Mouse (Mus musculus) adrenal gland, adult 8-10 months (tissue): ENCODE results near the gene Zfp787. TPM values are rescaled to one million over a fixed set of nuclear protein-coding genes. Genes with fewer than 3 reads are reported as not detected.
"Not testable (repeated sequence)": the region's sequence is repeated elsewhere in the genome, so short reads cannot be mapped to it uniquely, and the experiment has no call there.

Source experiments
- DNase-seq: peaks from one replicate; pipeline ENCODE4 v3.0.0; 2022
- total RNA-seq, 4 experiments: library from RNA; stranded (reverse); gene quantifications; 2 replicates each; pipeline ENCODE4 v1.2.4; 2022

The Zfp787 gene
- total RNA-seq, 4 experiments from 2014 or later = 42.8 to 60.3 (median 58.4) TPM

DNA sequence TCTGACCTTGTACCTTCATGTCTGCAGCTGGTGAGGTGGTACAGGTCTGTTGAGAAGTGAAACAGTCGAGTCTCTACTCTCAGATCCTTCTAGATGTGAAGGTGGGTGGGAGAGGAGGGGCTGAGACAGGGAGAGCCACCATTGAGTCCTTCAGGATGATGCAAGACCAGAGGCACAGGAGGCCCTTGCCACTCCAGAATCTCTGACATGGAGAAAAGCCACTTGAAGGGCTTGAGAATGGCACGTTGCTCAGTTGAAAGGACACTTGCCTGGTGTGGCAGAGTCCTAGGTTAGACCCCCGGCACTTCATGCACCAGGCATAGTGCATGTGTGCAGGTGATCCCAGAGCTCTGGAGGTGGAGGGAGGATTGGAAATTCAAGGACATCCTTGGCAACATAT, 5.7 kb upstream of the Zfp787 start:
- DNase-seq = no peak

DNA sequence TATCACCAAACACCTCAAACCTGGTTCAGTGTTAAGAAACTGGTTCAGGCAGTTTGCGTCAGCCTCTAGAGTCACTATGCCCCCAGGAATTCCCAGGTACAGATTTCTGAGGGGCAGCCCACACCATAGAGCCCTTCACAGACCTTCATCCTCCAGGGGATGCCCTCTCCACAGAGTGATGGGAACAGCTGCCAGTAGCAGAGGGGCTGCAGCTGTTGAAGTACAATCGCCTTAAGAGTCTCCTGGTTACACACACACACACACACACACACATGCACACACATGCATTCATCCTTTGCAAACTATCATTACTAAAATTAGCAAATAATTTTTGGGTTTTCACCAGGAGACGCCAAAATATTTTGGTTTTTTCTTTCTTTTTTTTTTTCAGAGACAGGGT, 3.8 kb upstream of the Zfp787 start:
- no peak for DNase-seq

DNA sequence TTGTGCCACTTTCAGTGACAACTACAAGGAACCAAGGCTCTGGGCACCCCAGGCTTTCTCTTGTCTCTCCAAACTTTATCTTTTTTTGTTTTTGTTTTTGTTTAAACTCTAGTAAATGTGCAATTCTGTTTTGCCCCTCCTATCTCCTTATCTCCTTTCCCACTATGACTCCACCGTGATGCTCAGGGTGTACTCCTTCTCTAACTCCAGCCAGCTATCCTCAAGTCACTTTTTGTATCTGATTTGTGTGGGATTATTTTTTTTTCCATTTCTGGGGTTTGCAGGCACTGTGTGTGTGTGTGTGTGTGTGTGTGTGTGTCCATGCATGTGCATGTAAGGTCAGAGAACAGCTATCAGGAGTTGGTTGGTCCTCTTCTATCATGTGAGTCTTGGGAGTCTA, 1.7 kb upstream of the Zfp787 start:
- DNase-seq = no peak

DNA sequence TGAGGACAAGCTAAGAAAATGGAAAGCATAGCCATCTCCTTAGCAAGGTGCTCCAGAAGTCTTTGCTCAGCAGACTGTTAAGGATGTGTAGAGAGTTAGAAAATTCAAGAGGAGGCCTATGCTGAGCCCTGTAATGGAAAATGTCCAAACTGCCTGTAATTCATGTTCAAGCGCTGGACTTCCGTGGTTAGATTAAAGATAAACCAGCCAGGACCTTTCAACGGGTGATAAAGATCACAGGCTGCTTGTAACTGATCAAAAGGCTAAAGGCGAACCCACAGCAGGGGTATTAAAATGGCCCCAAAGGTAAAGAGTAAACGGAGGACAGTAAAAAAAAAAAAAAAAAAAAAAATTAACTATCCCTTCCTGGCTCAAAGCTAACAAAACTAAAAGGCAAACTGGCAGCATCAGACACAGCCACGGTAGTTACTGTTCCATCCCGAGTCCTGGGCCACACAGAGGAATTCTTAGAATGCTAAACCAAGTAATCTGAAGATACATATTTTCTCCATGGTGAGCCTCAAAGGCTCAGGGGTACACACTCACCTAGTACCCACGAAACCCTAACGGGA, 1.2 kb upstream of the Zfp787 start:
- no peak for DNase-seq

DNA sequence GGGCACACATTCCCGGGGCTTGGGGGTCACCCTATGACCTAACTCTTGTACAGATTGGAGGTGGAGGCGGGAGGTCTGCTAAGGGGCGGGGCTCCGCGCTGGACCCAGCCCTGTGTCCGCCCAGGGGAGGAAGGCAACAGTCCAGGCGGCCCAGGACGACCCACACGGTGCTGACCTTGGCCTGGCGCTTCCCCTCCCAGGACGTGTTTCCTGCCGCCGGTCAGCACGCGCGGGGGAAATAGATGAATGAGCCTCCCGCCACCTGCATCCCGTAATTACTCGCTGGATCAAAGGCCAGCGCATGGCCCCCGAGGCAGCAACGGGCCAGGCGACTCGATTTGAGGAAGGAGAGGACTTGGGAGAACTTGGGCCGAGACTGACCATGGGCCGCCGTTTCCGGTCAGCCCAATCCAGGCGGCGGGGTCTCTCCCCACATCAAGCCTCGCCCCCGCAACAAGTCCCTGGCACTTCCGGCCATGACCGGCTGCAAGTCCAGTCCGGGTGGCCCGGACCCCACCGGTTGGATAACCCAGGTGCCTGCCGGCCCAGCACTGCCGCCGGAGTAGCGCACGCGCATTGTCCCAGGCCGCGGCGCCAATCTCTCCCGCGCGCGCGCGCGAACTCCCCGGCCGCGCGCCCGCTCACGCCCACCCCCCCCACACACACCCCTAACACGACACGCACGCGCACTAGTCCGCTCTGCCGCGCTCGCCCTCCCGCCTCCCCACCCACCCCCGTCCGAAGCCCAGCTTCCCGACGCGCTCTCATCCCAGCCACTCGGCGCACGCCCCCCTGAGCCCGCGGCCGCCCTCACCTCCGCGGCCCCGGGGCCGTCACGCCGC, 545 bp downstream of the Zfp787 start:
- peak; percentile 88 for DNase-seq

DNA sequence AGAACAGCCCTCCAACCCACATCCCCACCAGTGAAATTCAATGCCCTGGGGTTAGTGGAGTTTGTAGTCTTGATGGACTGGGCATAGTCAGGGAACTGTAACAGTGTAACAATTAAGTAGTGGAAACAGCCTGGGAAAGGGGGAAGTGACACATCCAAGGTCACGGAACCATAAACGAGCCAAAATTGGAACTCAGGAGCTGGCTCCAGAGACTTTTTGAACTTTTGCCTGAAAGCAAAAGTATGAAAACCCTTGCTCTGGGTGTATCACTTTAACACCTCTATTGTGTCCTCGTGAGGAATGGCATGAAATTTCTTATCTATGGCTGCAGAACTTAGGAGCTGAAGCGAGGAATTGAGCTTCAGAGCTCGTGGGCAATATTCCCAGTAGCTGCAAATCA, 1.6 kb downstream of the Zfp787 start:
- no peak for DNase-seq

DNA sequence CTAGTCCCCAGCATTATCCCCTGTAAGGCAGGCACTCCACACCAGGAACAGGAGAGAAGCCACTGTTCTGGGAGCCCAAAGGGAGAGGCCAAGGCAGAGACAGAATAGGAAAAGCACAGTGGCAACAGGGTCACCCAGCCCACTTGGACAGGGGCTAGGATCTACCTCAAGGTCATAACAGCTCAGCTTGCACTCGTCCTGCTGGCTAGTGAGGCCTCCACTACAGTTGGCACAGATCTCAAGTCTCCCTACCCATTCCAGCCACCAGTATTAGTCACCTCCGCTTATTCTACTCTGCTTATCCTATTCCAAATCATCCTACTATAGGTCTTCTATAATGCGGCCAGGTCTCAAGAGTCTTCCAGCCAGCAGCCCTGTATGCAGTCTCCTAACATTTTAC, 2.7 kb downstream of the Zfp787 start:
- peak; percentile 62 for DNase-seq

DNA sequence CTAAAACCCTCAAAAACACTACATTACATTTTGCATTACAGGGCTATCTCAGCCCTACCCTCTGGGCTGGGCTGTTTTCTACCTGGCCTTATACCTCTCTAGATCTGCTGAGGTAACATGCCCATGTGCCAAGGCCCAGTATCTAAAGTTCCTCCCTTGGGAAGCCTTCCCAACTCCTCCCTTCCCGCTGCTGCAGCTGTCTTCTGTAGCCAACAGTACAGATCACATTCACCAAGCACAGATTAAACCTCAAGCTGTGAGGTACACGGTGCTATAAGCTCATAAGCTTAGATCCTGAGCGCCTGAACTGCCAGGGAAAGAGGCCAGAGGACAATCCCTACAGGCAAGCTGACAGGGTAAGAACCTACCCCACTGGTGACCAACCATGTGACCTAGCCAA, 3.8 kb downstream of the Zfp787 start:
- no peak for DNase-seq

DNA sequence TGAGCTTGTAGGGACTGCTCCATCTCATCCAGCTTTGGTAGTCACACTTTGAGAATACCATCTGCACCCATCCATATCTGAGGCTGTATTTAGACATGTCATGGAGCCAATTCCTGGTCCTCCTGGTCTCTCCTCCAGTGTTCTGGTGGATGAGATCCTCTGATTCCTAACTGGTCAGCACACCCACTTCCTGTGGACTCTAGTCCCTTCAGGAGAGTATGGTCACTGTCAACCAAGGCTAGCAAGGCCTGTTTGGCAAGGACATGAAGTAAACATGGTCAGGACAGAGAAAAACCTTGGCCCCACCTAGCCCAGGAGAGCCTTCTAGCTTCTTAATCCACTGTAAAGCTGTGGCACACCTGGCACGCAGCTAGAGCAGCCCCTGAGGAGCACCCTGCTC, 4.5 kb downstream of the Zfp787 start:
- DNase-seq = no peak

DNA sequence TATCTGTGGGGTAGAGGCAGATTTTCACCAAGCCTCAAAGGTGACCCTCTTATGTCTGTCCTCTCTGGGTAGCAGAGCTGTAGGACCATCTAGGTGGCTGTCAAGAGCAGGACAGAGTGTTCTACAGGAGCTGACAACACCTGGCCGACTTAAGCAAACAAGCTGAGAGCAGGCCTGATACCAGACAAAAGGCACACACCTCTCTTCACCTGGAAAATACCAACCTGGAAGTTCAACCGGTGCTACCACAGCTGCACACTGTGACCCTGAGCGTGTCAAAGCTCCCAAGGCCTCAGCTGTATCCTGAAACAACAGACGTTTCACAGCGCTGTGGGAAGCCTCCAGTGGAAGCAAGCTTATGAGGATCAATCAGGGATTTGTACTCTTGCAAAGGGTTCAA, 8.1 kb downstream of the Zfp787 start:
- DNase-seq = no peak

DNA sequence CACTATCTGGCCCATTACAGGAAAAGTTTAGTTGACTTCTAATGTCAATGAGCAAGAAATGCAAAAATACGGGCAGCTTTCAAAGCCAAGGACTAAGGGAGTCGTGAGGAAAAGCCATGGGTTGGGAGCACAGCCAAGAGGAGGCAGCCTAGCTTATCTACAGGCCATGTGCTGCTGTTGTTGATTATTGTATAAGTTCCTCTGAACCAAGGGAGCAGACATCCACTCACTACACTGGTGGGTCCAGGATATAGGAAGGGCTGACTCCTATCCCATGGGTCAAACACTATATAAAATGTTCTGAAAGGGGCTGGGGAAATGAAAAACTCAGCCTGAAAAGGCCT, 8.8 kb downstream of the Zfp787 start:
- DNase-seq = peak; percentile 59

DNA sequence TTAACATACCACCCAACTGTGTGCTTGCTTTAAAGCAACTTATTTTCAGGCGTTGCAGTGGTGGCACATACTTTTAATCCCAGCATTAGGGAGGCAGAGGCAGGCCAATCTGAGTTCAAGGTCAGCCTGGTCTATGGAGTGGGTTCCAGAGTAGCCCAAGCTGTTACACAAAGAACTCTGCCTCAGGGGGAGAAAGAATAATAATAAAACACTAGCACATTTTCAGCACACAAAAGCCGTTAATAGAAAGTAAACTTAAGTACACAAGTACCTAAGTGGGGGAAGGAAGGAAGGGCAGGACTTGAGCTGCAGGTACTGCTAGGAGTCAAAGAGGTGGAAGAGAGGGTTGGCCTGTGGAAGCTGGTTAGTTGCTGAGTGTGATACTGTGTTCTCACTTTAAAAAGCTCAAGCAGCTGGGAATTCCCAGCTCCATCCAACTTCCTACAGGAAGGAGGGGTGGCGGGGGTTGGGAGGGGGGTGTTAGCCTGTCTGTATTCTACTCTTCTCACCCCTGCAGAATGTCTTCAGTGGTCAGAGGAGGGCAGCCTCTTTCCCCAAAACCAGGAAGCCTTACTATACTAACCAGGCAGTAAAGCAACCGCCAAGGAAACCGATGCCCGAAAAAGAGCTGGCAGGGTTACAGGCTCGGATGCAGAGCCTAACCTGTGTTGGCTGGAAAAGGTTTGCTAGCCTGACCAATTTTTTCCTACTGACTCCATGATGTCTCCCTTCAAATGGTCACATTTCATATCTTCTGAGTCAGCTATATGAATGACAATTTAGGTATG, 9.4 kb downstream of the Zfp787 start:
- DNase-seq = no peak

DNA sequence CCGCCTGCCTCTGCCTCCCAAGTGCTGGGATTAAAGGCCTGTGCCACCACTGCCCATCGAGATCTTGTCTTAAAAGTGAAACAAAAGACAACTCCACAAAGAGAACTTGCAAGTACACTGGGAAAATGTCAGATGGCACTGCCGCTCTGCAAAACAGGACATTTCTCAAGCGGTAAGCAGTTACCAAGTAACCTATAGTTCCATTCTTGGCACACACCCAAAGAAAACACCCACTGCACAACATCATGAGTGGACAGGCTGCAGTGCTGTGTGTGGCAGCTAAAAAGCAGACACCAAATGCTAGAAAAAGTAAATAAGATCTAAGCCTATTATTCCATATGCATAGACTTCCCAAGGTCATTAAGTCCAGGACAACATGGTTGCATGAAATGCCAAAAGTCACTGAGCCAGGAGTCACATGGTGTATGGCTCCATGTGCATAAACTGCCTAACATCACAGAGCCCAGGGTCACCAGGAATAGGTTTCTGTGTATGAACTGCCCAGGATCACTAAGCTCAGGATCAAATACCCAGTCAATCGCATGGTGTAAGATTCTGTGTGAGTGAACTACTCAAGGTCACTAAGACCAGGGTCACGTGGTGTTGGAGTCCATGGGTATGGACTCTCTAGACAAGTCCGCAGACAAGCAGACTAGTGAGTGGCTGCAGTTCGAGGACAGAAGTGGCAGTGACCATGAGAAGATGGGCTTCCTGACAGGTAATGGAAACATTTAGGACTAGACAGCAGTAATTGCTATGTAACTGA, 10.2 kb downstream of the Zfp787 start:
- DNase-seq = no peak

DNA sequence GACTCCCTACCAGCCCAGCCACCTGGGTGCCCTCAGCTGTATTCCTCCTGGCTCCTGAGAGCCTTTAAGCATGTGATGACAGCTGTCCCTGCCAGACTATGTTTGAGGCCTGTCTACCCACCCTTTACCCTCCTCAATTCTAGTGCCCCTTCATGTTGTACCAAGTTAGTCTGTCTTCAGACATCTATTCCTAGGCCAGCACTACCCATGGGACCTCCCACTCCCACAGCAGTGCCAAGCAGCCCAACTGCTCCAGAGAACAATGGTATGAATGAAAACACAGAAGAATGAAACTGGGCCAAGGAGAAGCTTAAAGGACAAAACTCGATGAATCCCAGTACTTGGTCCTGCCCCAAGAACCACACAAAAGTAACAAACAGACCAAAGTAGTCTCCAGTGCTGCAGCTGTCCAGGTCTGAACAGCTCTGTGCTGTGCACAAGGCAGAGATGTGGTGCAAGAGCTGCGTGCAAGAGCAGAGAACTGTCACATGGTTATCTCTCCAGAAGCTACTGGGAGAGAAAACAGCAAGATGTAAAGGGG, 11.7 kb downstream of the Zfp787 start:
- DNase-seq = no peak

DNA sequence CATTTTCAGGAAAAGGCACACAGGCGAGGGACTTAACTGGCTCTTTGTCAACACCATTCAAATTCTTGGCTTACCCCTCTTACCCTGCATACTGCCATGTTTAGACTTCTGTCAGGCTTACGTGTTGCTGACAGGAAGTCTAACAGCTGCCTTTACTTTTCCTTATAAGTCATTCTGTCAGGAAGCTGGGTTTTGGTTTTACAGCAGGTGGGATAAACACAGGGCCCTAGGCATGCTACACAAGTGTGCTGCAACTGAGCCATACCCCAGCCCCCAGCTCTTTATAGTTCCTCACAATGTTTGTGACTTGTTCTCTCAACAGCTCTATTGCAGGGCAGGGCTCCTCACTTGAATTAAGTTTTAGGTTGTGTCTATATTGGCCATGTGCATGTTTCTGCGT, 16.5 kb downstream of the Zfp787 start:
- DNase-seq = no peak

DNA sequence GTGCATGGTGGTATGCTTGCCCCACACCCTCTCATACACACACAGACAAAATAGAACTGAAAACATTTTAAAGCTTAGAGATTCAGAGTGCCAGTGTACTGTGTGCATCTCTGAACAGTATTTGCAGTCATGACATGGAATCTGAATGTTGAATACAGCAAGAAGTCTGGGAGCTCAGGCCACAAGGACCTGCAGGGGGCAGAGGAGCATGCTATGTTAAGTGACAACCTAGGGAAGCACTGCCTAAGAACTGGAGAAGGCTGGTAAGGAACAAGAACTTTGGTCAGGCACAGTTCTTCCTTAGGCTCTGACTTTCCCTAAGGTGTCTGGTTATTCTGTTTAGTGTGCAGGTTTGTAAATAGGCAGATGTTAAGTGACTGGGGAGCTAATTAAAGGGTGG, 19.3 kb downstream of the Zfp787 start:
- no peak for DNase-seq

DNA sequence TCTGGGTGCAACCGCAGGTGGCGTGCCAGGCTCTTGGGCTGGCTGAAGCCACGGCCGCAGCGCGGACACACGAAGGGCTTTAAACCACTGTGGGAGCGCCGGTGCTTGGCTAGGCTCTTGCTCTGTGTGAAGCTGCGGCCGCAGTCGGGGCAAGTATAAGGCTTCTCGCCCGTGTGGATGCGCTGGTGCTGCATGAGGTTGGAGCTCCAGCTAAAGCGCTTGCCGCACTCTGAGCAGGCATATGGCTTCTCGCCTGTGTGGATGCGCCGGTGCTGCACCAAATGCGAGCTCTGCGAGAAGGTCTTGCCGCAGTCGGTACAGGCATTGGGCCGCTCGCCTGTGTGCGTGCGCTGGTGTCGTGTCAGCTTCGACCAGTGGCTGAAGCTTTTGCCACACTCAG, 23.2 kb downstream of the Zfp787 start:
- DNase-seq = no peak

DNA sequence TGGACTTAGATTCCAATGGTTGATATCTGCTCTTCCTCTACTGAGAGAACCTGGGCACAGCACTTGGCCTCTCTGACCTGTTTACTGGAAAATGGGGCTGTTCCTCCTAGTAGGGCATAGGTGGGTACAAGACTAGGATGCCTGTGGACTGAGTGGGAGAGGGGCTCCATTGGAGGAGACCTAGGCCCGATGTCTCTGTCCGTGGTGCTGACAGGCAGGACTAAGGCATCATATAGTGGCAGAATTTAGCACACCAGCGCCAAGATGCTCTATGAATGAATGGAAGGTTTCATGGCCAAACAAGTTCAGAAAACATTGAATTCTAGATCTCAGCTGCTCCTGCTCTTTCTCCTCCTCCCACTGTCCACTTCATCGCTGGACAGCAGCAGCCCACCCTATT, 25.5 kb downstream of the Zfp787 start:
- no peak for DNase-seq

DNA sequence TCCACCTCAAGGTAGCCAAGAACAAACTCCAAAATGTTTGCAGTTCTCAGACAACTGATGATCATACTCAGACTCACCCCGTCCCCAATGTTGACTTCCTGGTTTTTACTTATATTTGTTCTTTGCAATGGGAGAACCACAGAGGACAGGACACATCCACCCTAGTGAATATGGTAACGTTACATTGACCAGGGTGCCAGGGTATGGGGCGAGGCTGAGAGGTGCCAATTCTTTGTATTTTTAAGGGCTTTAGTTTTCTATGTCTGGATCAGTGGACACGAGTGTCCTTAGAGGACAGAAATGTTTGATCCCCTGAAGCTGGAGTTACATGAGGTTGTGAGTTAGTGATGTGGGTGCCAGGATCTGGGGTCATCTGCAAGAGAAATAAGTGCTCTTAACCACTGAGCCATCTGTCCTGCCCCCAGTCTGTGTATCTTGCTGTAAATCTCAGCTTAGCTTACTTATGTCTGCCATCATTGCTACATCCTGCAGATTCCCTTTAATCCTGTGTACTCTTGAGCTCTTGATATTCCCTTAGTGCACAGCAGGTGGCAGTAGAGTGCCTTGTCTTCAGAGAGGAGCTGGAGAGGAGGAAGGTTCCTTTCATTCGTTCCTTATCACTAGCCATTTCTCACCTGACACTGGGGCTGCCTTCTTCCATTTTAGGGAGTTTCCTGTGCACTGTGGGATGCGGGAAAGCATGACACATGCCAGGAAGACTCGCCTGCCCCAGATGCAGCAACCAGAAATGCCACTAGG, 28.9 kb downstream of the Zfp787 start:
- peak; percentile 75 for DNase-seq

DNA sequence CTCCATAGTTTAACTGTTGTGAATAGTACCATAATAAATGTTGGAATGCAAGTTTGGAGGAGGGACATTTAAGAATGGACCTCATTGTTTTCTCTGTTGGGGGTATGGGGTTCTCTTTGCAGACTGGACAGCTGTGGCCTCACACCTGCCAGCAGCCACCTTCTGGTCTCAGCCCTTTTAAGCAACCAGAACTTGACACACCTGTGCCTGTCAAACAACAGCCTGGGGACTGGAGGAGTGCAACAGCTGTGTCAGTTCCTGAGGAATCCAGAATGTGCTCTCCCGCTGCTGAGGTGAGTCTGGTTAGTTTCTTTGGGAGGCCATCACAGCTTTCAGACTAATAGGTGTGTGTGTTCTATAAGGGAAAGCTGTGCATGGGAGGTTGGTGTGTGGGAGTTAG, 34.7 kb downstream of the Zfp787 start:
- DNase-seq = not testable (repeated sequence)

DNA sequence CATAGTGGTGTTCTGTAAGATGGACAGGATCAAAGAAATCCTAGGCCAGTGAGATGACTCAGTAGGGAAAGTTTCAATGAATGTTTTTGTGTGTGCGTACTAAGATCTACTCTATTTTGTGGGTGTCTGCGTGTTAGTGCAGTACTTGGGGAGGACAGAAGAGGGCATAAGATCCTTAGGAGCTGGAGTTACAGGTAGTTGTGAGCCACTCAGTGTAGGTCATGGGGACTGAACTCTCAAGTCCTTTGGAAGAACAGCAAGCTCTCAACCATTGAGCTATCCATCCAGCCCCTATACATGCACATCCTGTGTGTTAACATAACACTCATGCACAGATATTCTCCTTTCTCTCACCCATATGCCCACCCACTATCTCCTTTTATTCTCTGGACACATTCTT, 35.7 kb downstream of the Zfp787 start:
- DNase-seq = not testable (repeated sequence)

DNA sequence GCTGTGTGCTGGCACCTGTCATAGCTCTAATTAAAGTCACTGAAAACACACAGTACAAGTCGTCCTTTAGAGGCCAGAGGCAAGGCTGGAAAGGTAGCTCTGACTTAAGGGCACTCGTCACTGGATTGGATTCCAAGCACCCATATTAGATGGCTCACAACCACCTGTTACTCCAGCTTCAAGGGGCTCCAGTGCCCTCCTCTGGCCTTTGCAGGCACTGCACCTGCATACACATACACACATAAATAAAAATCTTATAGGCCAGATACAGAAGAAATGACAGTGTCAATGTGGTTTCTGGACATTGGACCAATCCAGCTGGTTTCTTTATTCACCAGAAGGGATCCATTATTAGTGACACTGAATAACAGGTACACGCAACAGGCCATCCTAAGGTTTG, 36.3 kb downstream of the Zfp787 start:
- DNase-seq = no peak
